Mouse (Mus musculus): Measurements from ENCODE around the gene Mxra8. TPM values are rescaled to one million over a fixed set of nuclear protein-coding genes. Genes with fewer than 3 reads are reported as not detected.

Gene Mxra8
- polyA plus RNA-seq, 1 experiment from 2014 or later = 15.6 TPM

DNA sequence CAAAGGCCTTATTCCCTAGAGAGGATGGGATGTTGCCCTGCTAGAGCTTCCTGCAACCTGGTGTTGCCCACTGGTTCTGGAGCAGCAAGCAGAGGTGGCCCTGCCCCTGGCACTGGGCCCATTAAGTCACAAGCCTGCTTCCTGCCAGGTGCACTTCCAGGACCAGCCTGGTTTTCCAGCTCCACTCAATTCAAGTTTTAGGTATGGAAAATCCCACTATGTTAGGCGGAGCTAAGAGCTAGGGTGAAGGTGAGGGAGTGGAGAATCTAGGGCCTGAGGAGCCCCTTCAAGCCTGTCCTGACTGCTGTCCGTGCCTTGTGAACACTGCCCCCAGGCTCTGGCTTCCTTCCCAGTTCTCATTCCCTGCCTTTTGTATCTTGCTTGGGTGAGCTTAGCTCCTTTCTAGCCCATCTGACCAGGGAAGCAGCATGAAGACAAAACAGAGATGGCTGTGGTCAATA, 12.5 kb downstream of the Mxra8 start:
- H3K4me3 ChIP-seq (ENCODE audit: low read depth, low read length) = no peak overlapping the region
- no peaks in the 10 kb centered on the region for H3K9me3 ChIP-seq (replicated peaks; ENCODE audit: control insufficient read depth, low read length)
- ATAC-seq (no peak), DNase-seq (ENCODE audit: low spot score) (no peak)
- no peak overlapping the region for H3K9ac ChIP-seq (ENCODE audit: low read length)
- no peak overlapping the region for H3K27ac ChIP-seq (ENCODE audit: low read depth, low read length)
- H3K4me2 ChIP-seq (ENCODE audit: low read length) = no peak overlapping the region
- H3K36me3 ChIP-seq (ENCODE audit: control insufficient read depth, insufficient read depth, low read length) = peaks cover 39% of the 10 kb centered on the region
- 57% methylated on average over 2 of the region's 2 CpGs for WGBS
- peaks cover 19% of the 10 kb centered on the region for H3K4me1 ChIP-seq (ENCODE audit: control insufficient read depth, insufficient read depth, low read length)
- H3K27me3 ChIP-seq (replicated peaks; ENCODE audit: control insufficient read depth, insufficient read depth, low read length) = no peaks in the 10 kb centered on the region

DNA sequence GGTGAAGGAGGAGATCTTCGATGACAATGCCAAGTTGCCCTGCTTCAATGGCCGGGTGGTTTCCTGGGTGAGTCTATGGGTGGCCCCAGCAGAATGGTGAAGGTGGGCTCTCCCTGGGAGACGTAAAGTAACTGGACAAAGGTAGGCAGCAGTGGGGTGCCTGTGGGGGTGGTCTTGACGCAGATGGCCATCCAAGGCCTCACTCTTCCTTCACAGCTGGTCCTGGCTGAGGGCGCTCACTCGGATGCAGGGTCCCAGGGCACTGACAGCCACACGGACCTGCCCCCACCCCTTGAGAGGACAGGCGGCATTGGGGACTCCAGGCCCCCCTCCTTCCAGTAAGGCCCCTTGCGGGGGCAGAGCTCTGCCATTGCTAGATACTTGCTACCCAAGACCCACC, 13.9 kb downstream of the Mxra8 start:
- peaks cover 13% of the 10 kb centered on the region for H3K4me1 ChIP-seq (ENCODE audit: control insufficient read depth, insufficient read depth, low read length)
- 89% methylated on average over 9 of the region's 9 CpGs for WGBS
- no peak for ATAC-seq
- no peak overlapping the region for H3K4me2 ChIP-seq (ENCODE audit: low read length)
- no peak for DNase-seq (ENCODE audit: low spot score)
- H3K9me3 ChIP-seq (replicated peaks; ENCODE audit: control insufficient read depth, low read length) = no peaks in the 10 kb centered on the region
- peaks cover 54% of the 10 kb centered on the region for H3K36me3 ChIP-seq (ENCODE audit: control insufficient read depth, insufficient read depth, low read length)
- H3K4me3 ChIP-seq (ENCODE audit: low read depth, low read length) = no peak overlapping the region
- no peaks in the 10 kb centered on the region for H3K27me3 ChIP-seq (replicated peaks; ENCODE audit: control insufficient read depth, insufficient read depth, low read length)
- no peak overlapping the region for H3K9ac ChIP-seq (ENCODE audit: low read length)
- H3K27ac ChIP-seq (ENCODE audit: low read depth, low read length) = no peak overlapping the region

DNA sequence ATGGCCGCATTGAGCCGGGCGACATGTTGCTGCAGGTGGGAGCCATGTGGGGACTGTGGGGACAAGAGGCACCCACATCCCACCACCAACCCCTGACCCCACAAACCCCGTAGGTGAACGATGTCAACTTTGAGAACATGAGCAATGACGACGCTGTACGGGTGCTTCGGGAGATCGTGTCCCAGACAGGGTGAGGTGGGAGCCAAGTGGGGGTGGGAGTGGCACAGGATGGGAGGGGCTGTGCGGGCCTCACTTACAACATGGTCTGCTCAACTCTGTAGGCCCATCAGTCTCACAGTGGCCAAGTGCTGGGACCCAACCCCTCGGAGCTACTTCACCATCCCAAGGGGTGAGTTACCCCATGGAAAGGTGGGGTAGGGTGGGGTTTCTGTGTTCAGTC, 15.5 kb downstream of the Mxra8 start:
- Histone ChIP-seq H3K9ac (ENCODE audit: low read length) (no peak overlapping the region), H3K36me3 (ENCODE audit: control insufficient read depth, insufficient read depth, low read length) (peaks cover 69% of the 10 kb centered on the region), H3K4me1 (ENCODE audit: control insufficient read depth, insufficient read depth, low read length) (no peaks in the 10 kb centered on the region; the same call in 1 of the 2 replicates), H3K4me3 (ENCODE audit: low read depth, low read length) (no peak overlapping the region), H3K9me3 (replicated peaks; ENCODE audit: control insufficient read depth, low read length) (no peaks in the 10 kb centered on the region), H3K4me2 (ENCODE audit: low read length) (no peak overlapping the region), H3K27ac (ENCODE audit: low read depth, low read length) (no peak overlapping the region), H3K27me3 (replicated peaks; ENCODE audit: control insufficient read depth, insufficient read depth, low read length) (no peaks in the 10 kb centered on the region)
- DNase-seq (ENCODE audit: low spot score) = no peak
- 95% methylated on average over 12 of the region's 12 CpGs for WGBS
- 0 out of 2 replicates have a peak, but pooled peaks have one; percentile 35 for ATAC-seq

DNA sequence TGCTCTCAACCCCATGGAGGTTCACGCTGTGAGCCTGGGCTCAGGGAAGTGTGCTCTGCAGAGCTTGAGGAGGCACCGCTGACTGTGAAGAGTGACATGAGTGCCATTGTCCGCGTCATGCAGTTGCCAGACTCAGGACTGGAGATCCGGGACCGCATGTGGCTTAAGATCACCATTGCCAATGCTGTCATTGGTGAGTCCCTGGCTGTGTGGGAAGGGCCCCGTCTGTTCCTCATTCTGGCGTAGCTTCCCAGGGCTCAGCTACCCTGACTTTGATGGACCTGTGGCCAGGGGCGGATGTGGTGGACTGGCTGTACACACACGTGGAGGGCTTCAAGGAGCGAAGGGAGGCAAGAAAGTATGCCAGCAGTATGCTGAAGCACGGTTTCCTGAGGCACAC, 16.6 kb downstream of the Mxra8 start:
- H3K9me3 ChIP-seq (replicated peaks; ENCODE audit: control insufficient read depth, low read length) = no peaks in the 10 kb centered on the region
- no peak overlapping the region for H3K4me3 ChIP-seq (ENCODE audit: low read depth, low read length)
- no peaks in the 10 kb centered on the region for H3K4me1 ChIP-seq (ENCODE audit: control insufficient read depth, insufficient read depth, low read length)
- DNase-seq (ENCODE audit: low spot score) (no peak), ATAC-seq (no peak)
- WGBS = 93% methylated on average over 12 of the region's 12 CpGs
- no peak overlapping the region for H3K27ac ChIP-seq (ENCODE audit: low read depth, low read length)
- H3K4me2 ChIP-seq (ENCODE audit: low read length) = no peak overlapping the region
- H3K27me3 ChIP-seq (replicated peaks; ENCODE audit: control insufficient read depth, insufficient read depth, low read length) = no peaks in the 10 kb centered on the region
- no peak overlapping the region for H3K9ac ChIP-seq (ENCODE audit: low read length)
- peaks cover 79% of the 10 kb centered on the region for H3K36me3 ChIP-seq (ENCODE audit: control insufficient read depth, insufficient read depth, low read length)

DNA sequence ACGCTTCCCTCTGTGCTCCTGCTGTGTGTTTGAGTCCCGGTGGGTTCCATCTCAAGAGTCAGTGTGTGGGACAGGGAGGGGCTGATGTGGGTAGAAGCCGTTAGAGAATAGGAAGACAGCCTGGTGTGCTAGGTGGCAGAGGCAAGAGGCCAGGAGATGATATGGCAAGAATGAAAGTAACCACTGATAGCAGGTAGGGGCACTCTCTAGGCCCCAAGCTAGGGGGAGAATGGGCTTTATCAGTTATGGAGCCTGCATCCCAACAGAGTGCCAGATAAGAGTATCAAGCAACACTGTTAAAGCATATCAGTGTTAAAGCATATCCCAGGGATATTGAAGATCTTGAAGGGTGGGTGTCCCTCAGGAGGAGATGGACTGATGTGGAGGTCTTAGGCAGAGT, 17.4 kb downstream of the Mxra8 start:
- WGBS = 80% methylated on average over 3 of the region's 3 CpGs
- H3K36me3 ChIP-seq (ENCODE audit: control insufficient read depth, insufficient read depth, low read length) = peaks cover 86% of the 10 kb centered on the region

DNA sequence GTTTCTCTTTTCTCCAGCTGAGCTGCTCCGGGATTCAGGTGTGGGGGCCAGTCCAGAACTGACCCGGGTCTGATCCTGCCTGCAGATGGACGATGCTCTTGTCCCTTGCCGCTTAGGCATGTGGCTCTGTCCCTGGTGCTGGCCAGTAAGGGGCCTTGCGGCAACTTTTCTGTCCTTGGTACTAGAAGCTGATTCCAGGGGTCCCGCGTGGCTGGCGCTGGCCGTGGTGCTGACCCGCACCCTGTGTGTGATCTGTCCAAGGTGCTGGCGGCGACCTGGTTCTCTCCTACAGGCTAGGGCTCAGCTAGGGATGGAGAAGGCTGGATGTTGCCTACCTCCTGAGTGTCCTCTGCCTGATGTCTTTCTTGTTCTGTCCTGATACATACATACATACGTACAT, 19.8 kb downstream of the Mxra8 start:
- peaks cover 78% of the 10 kb centered on the region for H3K36me3 ChIP-seq (ENCODE audit: control insufficient read depth, insufficient read depth, low read length)
- no peak for ATAC-seq
- 32% methylated on average over 13 of the region's 13 CpGs for WGBS
- no peak overlapping the region for H3K27ac ChIP-seq (ENCODE audit: low read depth, low read length)
- DNase-seq (ENCODE audit: low spot score) = no peak
- no peak overlapping the region for H3K4me2 ChIP-seq (ENCODE audit: low read length)
- no peaks in the 10 kb centered on the region for H3K27me3 ChIP-seq (replicated peaks; ENCODE audit: control insufficient read depth, insufficient read depth, low read length)
- H3K9me3 ChIP-seq (replicated peaks; ENCODE audit: control insufficient read depth, low read length) = no peaks in the 10 kb centered on the region
- no peak overlapping the region for H3K9ac ChIP-seq (ENCODE audit: low read length)
- H3K4me3 ChIP-seq (ENCODE audit: low read depth, low read length) = no peak overlapping the region
- no peaks in the 10 kb centered on the region for H3K4me1 ChIP-seq (ENCODE audit: control insufficient read depth, insufficient read depth, low read length)

More for the DNA sequence above, 17.4 kb downstream of the Mxra8 start:
- no peaks in the 10 kb centered on the region for H3K27me3 ChIP-seq (replicated peaks; ENCODE audit: control insufficient read depth, insufficient read depth, low read length)
- H3K4me1 ChIP-seq (ENCODE audit: control insufficient read depth, insufficient read depth, low read length) = no peaks in the 10 kb centered on the region
- H3K4me2 ChIP-seq (ENCODE audit: low read length) = no peak overlapping the region
- H3K27ac ChIP-seq (ENCODE audit: low read depth, low read length) = no peak overlapping the region
- H3K9ac ChIP-seq (ENCODE audit: low read length) = no peak overlapping the region
- H3K4me3 ChIP-seq (ENCODE audit: low read depth, low read length) = no peak overlapping the region
- DNase-seq (ENCODE audit: low spot score) (no peak), ATAC-seq (no peak)
- H3K9me3 ChIP-seq (replicated peaks; ENCODE audit: control insufficient read depth, low read length) = no peaks in the 10 kb centered on the region

DNA sequence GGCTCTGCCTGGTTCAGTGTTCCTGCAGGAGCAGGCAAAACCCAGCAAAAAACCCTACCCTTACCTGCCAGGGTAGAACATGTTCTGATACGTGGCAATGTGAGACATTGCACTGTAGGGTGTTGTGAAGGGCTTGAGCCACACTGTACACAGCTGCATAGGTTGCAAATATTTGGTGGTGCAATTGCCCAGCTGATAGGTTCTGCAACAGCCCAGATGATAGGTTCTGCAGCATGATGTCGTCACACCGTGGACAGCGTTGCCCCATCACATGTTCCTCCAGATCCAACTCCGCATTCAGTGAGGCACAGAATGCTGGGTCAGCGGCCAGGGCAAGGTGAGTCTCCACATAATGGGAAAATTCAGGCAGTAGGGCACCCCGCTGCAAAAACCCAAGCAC, 22.3 kb downstream of the Mxra8 start:
- Histone ChIP-seq H3K36me3 (ENCODE audit: control insufficient read depth, insufficient read depth, low read length) (peaks cover 78% of the 10 kb centered on the region), H3K27ac (ENCODE audit: low read depth, low read length) (no peak overlapping the region)
- 94% methylated on average over 7 of the region's 7 CpGs for WGBS

DNA sequence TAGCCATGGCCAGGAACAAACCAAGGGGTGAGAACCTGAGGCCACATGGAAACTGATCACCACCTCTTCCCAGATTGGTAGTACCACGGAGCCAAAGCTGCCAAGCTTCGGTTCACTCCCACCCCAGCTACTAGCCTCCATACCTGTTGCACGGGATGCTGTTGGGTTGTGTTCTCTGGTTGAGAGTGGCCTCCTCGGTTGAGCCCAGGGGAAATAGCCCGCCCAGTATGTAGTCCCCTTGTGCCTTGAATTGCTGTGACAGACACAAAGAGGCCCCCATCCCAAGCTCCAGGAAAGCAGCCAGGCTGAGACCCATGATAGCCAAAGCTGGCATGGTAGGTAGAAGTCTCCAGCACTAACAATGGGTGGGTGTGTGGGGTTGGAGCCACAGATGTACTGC, 23.5 kb downstream of the Mxra8 start, which contains the start of gene Tas1r3:
Gene Tas1r3, minus strand, starts transcription at position 362 of the 400 bp plus-strand sequence.
- H3K36me3 ChIP-seq (ENCODE audit: control insufficient read depth, insufficient read depth, low read length) = peaks cover 69% of the 10 kb centered on the region
- WGBS = 82% methylated on average over 5 of the region's 5 CpGs

More for the DNA sequence above, 22.3 kb downstream of the Mxra8 start:
- H3K4me3 ChIP-seq (ENCODE audit: low read depth, low read length) = no peak overlapping the region
- H3K9ac ChIP-seq (ENCODE audit: low read length) = no peak overlapping the region
- no peaks in the 10 kb centered on the region for H3K4me1 ChIP-seq (ENCODE audit: control insufficient read depth, insufficient read depth, low read length)
- no peaks in the 10 kb centered on the region for H3K27me3 ChIP-seq (replicated peaks; ENCODE audit: control insufficient read depth, insufficient read depth, low read length)
- no peak overlapping the region for H3K4me2 ChIP-seq (ENCODE audit: low read length)
- no peak for ATAC-seq
- no peaks in the 10 kb centered on the region for H3K9me3 ChIP-seq (replicated peaks; ENCODE audit: control insufficient read depth, low read length)
- no peak for DNase-seq (ENCODE audit: low spot score)

DNA sequence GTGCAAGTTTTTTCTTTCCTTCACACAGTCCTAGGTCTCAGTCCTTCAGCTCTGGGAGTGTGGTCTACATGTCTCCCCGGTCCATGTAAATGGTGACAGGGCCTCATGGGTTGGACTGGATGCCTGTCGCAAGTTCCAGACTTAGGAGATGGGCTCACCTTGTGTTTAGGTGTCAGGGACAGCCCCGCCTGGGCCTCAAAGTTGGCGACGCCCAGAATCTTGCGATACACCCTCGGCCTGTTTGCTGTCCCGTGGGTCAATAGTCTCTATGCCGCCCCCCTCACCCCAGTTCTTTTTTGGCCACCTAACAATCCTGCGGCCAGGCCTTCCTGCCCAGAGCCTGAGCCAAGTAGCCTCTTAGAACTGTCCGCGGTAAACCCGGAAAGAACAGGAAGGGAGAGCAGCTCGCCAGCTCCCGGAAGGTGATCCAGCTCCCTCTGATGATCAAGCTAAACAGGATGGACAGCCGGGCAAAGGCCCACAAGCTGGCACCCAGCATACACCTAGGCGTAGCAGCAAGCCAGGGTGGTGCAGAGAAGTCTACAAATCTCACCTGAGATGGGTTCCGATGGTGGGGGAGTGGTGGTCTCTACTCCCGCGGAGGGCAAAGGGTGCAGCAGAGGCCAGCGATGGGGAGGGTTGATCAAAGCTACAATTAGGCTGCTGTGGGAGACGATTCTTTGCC, 29.3 kb downstream of the Mxra8 start:
- no peaks in the 10 kb centered on the region for H3K9me3 ChIP-seq (replicated peaks; ENCODE audit: control insufficient read depth, low read length)
- H3K4me1 ChIP-seq (ENCODE audit: control insufficient read depth, insufficient read depth, low read length) = peaks cover 12% of the 10 kb centered on the region
- H3K27ac ChIP-seq (ENCODE audit: low read depth, low read length) = peak overlapping the region; percentile 27; the same call in 1 of the 2 replicates
- H3K4me3 ChIP-seq (ENCODE audit: low read depth, low read length) = peak overlapping the region; percentile 72
- peaks cover 51% of the 10 kb centered on the region for H3K36me3 ChIP-seq (ENCODE audit: control insufficient read depth, insufficient read depth, low read length)
- WGBS = 11% methylated on average over 22 of the region's 22 CpGs
- ATAC-seq (no peak), DNase-seq (ENCODE audit: low spot score) (no peak)
- no peaks in the 10 kb centered on the region for H3K27me3 ChIP-seq (replicated peaks; ENCODE audit: control insufficient read depth, insufficient read depth, low read length)
- H3K4me2 ChIP-seq (ENCODE audit: low read length) = peak overlapping the region; percentile 98
- H3K9ac ChIP-seq (ENCODE audit: low read length) = peak overlapping the region; percentile 87

More for the DNA sequence above, 23.5 kb downstream of the Mxra8 start, which contains the start of gene Tas1r3:
- H3K27ac ChIP-seq (ENCODE audit: low read depth, low read length) = no peak within 1 kb of the TSS
- H3K9ac ChIP-seq (ENCODE audit: low read length) = no peak within 1 kb of the TSS
- ATAC-seq = no peak
- no peak for DNase-seq (ENCODE audit: low spot score)
- H3K9me3 ChIP-seq (replicated peaks; ENCODE audit: control insufficient read depth, low read length) = no peaks in the 10 kb centered on the region
- H3K27me3 ChIP-seq (replicated peaks; ENCODE audit: control insufficient read depth, insufficient read depth, low read length) = no peaks in the 10 kb centered on the region
- no peak within 1 kb of the TSS for H3K4me2 ChIP-seq (ENCODE audit: low read length)
- no peak within 1 kb of the TSS for H3K4me3 ChIP-seq (ENCODE audit: low read depth, low read length)
- no peaks in the 10 kb centered on the region for H3K4me1 ChIP-seq (ENCODE audit: control insufficient read depth, insufficient read depth, low read length)

Measured in forebrain, embryonic 14.5 days (tissue).